Mouse (Mus musculus) thymus, postnatal 4 days (tissue): ENCODE data around the gene Mpp2.

ENCODE experiments used
- DNase-seq: peaks from one replicate; pipeline ENCODE4 v3.0.0; 2021

The Mpp2 gene

GRCm38 (mm10) chr11:102070426-102070825 lies 17.9 kb downstream of the Mpp2 start:
- DNase-seq = no peak

GRCm38 (mm10) chr11:102069633-102070032 lies 18.7 kb downstream of the Mpp2 start:
- no peak for DNase-seq

GRCm38 (mm10) chr11:102068969-102069368 lies 19.3 kb downstream of the Mpp2 start:
- DNase-seq = no peak

GRCm38 (mm10) chr11:102063076-102063475 lies 25.2 kb downstream of the Mpp2 start:
- no peak for DNase-seq

GRCm38 (mm10) chr11:102061941-102062473 lies 26.3 kb downstream of the Mpp2 start:
- DNase-seq = no peak

- peak; percentile 75 for DNase-seq
Measured at GRCm38 (mm10) chr11:102061236-102061940, 26.9 kb downstream of the Mpp2 start.

GRCm38 (mm10) chr11:102053847-102054246 lies 34.5 kb downstream of the Mpp2 start:
- DNase-seq = peak; percentile 71

- no peak for DNase-seq
Measured at GRCm38 (mm10) chr11:102053183-102053582, 35.1 kb downstream of the Mpp2 start.

- DNase-seq = no peak
Measured at GRCm38 (mm10) chr11:102052697-102053096, 35.6 kb downstream of the Mpp2 start.

GRCm38 (mm10) chr11:102051954-102052353 lies 36.4 kb downstream of the Mpp2 start:
- no peak for DNase-seq

- no peak for DNase-seq
Measured at GRCm38 (mm10) chr11:102051541-102051940, 36.8 kb downstream of the Mpp2 start.

GRCm38 (mm10) chr11:102049875-102050482 lies 38.3 kb downstream of the Mpp2 start:
- DNase-seq = no peak

- DNase-seq = no peak
Measured at GRCm38 (mm10) chr11:102046607-102047006, 41.7 kb downstream of the Mpp2 start.

GRCm38 (mm10) chr11:102044691-102045212 lies 43.6 kb downstream of the Mpp2 start:
- no peak for DNase-seq

GRCm38 (mm10) chr11:102043381-102043780 lies 44.9 kb downstream of the Mpp2 start:
- DNase-seq = no peak

GRCm38 (mm10) chr11:102042971-102043370 lies 45.3 kb downstream of the Mpp2 start:
- no peak for DNase-seq

GRCm38 (mm10) chr11:102041350-102041949 lies 46.9 kb downstream of the Mpp2 start, which contains the start of gene Cd300lg:
Gene Cd300lg (plus strand): TSS chr11:102041509.
- DNase-seq = no peak

- peak; percentile 37 for DNase-seq
Measured at GRCm38 (mm10) chr11:102040646-102041045, 47.7 kb downstream of the Mpp2 start.

- peak; percentile 87 for DNase-seq
Measured at GRCm38 (mm10) chr11:102040138-102040524, 48.2 kb downstream of the Mpp2 start.

GRCm38 (mm10) chr11:102039487-102040137 lies 48.7 kb downstream of the Mpp2 start:
- DNase-seq = no peak

- DNase-seq = no peak
Measured at GRCm38 (mm10) chr11:102037789-102038188, 50.5 kb downstream of the Mpp2 start.

- DNase-seq = no peak
Measured at GRCm38 (mm10) chr11:102036336-102036735, 52.0 kb downstream of the Mpp2 start.

GRCm38 (mm10) chr11:102035456-102035960 lies 52.8 kb downstream of the Mpp2 start:
- no peak for DNase-seq
